Mouse (Mus musculus) cerebellum, adult 9-11 months (tissue): ENCODE data around the gene Abhd8.
"Not testable (repeated sequence)": the region's sequence is repeated elsewhere in the genome, so short reads cannot be mapped to it uniquely, and the experiment has no call there.

Experiments used
- DNase-seq: peaks from one replicate; pipeline ENCODE4 v3.0.0; 2022

Abhd8 gene

DNA sequence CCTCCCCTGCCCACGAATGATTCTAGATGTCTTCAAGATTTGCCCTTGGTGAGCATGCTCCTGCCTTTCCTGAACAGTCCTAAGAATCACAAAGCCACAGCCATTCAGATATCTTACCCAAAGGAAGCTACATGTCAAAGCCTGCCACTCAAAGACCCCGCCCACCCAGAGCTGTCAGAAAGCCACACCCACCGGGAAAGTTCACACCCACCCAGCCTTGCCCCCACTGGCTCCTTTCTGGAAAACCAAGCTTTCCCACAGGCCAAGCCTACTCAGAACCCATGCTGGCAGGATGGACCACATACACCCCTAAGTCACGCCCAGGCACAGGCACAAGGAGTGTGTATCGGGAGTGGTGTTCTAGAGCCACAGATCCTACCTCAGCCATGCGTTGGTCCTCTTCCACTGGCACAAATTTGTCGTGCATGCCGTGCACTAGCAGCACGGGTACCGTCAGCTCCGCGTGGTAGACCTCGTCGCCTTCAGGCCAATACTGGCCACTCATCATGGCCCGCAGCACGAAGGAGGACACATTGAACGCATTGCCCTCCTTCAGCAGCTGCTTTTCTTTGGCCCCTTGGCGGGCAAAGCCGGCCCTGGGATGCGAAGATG, 5.7 kb downstream of the Abhd8 start:
- DNase-seq, result peak; percentile 41

- peak; percentile 50 for DNase-seq
These were observed 6.5 kb downstream of the Abhd8 start for GRCm38 (mm10) chr8:71456906-71457305.

- DNase-seq, result peak; percentile 9
These were observed 8.8 kb downstream of the Abhd8 start for GRCm38 (mm10) chr8:71454668-71455067.

GRCm38 (mm10) chr8:71452669-71453068, 10.8 kb downstream of the Abhd8 start:
- DNase-seq, result no peak

- no peak for DNase-seq
These were observed 11.7 kb downstream of the Abhd8 start for GRCm38 (mm10) chr8:71451777-71452176.

GRCm38 (mm10) chr8:71451337-71451736, 12.1 kb downstream of the Abhd8 start:
- DNase-seq, result no peak

GRCm38 (mm10) chr8:71445096-71445495, 18.4 kb downstream of the Abhd8 start:
- no peak for DNase-seq

DNA sequence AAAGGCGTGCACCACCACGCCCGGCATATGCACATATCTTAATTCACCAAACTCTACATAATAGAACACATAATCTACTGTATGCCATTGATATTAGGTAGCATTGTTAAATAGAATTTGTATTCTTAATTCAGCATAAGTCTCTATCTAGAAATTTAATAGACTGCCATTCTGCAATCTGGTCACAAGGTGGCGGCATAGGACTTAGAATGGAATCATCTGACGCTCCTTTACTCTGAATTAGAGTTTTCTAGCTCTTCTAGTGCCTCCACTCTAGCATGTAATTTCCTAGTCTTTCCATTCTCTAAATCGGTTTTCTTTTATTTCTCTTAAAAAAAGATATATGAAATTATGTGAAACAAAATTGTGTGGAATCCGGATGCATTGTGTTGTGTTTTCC, 22.1 kb downstream of the Abhd8 start:
- DNase-seq, result peak; percentile 43

DNA sequence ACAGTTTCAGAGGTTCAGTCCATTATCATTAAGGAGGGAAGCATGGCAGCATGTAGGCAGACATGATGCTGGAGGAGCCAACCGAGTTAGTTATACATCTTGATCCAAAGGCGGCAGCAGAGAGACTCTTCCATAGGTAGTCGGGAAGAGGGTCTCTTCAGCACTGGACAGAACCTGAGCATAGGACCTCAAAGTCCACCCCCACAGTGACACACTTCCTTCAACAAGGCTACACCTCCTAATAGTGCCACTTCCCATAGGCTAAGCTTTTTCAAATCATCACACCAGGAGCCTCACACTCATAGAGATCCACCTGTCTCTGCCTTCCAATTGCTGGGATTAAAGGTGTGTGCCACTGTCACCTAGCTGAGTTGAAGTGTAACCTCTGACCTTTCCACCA, 26.4 kb downstream of the Abhd8 start:
- DNase-seq, result no peak

GRCm38 (mm10) chr8:71432935-71433334, 30.5 kb downstream of the Abhd8 start:
- DNase-seq, result not testable (repeated sequence)

GRCm38 (mm10) chr8:71422121-71422520, 41.3 kb downstream of the Abhd8 start:
- DNase-seq, result no peak

DNA sequence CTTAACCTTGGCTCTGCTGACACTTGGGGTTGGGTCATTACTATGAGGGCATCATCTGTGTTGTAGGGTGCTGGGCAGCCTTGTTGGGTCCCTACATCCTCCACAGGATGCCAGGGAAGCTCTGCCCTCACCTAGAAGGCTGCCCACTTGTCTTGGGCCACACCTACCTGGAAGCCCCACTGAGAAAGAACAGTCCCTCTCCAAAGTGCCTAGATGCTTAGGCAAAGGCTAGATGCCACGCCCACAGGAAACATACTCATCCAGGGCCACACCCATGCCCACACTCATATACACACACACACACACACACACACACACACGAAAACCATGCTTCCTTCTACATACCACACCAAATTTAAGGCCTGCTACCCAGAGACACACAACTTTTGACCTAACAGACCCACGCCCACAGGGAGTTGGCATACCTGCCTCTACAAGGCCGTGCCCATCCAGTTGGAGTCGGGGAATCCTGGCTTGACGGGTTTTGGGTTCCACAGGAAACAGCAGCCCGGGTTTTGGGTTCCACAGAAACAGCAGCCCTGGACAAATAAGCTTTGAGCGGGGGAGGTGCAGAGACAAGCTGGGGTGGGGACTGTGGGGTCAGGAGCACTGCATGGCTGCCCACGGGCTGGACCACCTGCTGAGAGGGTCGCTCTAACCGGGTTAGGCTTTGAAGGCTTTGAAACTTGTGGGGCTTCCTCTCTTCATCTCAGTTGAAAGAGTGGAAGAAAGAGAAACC, 51.8 kb downstream of the Abhd8 start:
- no peak for DNase-seq

- no peak for DNase-seq
These were observed 55.2 kb downstream of the Abhd8 start for GRCm38 (mm10) chr8:71408231-71408630.

DNA sequence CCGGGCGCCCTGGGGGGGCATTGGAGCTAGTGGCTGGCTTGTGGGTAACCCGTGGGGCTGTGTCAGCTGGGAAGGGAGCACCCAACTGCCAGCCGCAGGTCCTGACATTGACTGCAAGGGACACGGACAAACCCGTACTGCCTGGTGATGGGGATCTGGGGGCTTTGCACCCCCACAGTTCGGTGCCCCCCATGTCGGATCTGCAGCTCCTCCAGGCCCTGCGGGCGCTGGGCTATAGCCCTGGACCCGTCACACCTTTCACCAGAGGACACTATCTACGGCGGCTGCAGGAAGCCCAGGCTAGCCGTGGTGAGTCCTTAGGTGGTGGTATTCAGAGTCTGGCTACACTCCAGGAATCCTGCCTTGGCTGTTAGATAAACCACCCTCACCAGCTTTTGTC, 56.0 kb downstream of the Abhd8 start:
- DNase-seq, result peak; percentile 23
